Mouse (Mus musculus): ENCODE results near the gene Mta2.
A peak's percentile ranks its signal among the peaks of the same experiment; 100 is the strongest.
"Not testable (repeated sequence)": the region's sequence is repeated elsewhere in the genome, so short reads cannot be mapped to it uniquely, and the experiment has no call there.

Gene Mta2

GRCm38 (mm10) chr19:8967893-8968292 lies 26.2 kb downstream of the Mta2 start:
- DNase-seq = no peak

- DNase-seq = not testable (repeated sequence)
Observed at GRCm38 (mm10) chr19:8972491-8972890, 30.8 kb downstream of the Mta2 start.

GRCm38 (mm10) chr19:8974638-8975037 lies 33.0 kb downstream of the Mta2 start:
- DNase-seq = no peak

- DNase-seq = no peak
Observed at GRCm38 (mm10) chr19:8975491-8975890, 33.8 kb downstream of the Mta2 start.

- DNase-seq = peak in 1 of 2 experiments; percentile 46
Observed at GRCm38 (mm10) chr19:8976535-8976934, 34.9 kb downstream of the Mta2 start.

- peak; percentile 51 to 55 for DNase-seq
Observed at GRCm38 (mm10) chr19:8980771-8981170, 39.1 kb downstream of the Mta2 start.

GRCm38 (mm10) chr19:8981450-8982168 lies 39.9 kb downstream of the Mta2 start:
- no peak for DNase-seq

GRCm38 (mm10) chr19:8982303-8983149 lies 40.9 kb downstream of the Mta2 start:
- no peak for DNase-seq

- no peak for DNase-seq
Observed at GRCm38 (mm10) chr19:8983150-8983650, 41.5 kb downstream of the Mta2 start.

- DNase-seq = peak; percentile 61 to 68
Observed at GRCm38 (mm10) chr19:8984255-8984868, 42.7 kb downstream of the Mta2 start.

- DNase-seq = no peak
Observed at GRCm38 (mm10) chr19:8985891-8986290, 44.2 kb downstream of the Mta2 start.

GRCm38 (mm10) chr19:8987816-8988215 lies 46.1 kb downstream of the Mta2 start:
- DNase-seq = no peak

- no peak for DNase-seq
Observed at GRCm38 (mm10) chr19:8988346-8989065, 46.8 kb downstream of the Mta2 start.

GRCm38 (mm10) chr19:8989066-8989566 lies 47.4 kb downstream of the Mta2 start, which contains the start of gene Ahnak:
Gene Ahnak (plus strand): TSS chr19:8989284.
- DNase-seq = peak; percentile 39 to 55

- peak; percentile 36 to 49 for DNase-seq
Observed at GRCm38 (mm10) chr19:8989567-8990431, 48.1 kb downstream of the Mta2 start.

GRCm38 (mm10) chr19:8990432-8991102 lies 48.9 kb downstream of the Mta2 start:
- no peak for DNase-seq

GRCm38 (mm10) chr19:8991245-8991870 lies 49.7 kb downstream of the Mta2 start:
- no peak for DNase-seq

GRCm38 (mm10) chr19:8991871-8992735 lies 50.4 kb downstream of the Mta2 start:
- DNase-seq = no peak
